Mouse (Mus musculus) colon, adult 2 months (tissue): ENCODE results near the gene Ralgps2. TPM values are rescaled to one million over a fixed set of nuclear protein-coding genes. Genes with fewer than 3 reads are reported as not detected.

Source experiments
- polyA plus RNA-seq: library from polyadenylated mRNA; depleted of rRNA; stranded (reverse); fragments of >200 nt; gene quantifications from 2 replicates; pipeline ENCODE4 v1.2.3, GENCODE M21; 2012; rRNA removed

Gene Ralgps2
- polyA plus RNA-seq: 12.8 and 12.9 TPM in 2 replicates

DNA sequence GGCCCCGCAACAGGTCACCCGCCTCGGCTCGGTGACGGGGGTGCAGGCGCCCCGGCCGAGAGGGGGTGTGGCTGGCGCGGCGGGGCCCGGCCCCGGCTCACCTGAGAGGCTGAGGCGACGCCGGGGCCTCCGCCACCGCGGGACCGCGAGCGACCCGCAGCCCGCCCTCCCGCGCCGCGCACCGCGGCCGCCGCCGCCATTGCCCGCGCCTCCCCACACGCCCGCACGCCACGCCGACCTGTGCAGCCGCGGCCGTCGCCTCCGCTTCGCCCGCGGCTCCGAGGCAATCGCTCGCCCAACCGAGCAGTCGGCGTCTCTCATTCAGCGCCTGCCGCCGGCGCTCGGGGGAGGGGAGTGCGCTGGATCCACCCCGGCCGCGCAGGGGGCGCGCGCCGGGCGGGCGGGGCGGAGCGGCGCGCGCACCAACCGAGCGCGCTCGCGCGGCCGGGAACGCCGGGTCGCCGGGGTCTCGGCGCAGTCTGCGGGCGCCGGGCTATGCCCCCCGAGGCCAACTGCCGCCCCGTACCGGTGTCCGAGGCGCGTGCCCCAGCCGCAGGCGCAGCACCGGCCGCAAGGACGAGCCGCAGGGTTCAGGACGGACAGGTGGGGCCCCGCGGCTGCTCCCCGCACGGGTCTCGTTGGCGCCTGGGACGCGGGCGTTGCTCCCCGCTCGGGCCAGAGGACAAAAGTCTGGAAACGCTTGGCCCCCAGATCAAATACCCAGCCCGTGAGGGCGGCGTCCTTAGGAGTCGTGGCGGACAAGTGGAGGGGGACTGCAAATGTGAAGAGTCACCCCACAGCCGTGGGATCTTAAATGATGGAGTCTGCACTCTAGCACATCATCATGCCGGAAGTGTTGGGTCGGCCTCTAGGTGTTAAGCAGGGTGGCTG, at the start of gene Ralgps2:
Gene Ralgps2, minus strand, starts transcription at position 376 of the 891 bp plus-strand sequence.

DNA sequence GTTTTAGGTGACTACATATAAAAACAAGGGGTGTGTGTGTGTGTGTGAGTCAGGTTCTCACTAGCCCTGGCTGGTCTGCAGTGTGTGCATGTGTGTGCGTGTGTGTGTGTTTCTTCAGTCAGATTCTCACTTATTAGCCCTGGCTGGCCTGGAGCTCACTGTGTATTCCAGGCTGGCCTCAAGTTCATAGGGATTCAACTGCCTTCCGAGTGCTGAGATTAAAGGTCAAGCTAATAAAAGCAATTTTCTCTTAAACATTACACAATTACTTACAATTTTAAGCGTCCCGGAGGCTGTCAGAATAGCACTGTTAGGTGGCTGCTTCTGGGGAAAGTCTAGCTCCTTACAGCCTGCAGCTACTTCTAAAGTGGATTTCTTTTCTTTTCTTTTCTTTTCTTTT, 101.2 kb downstream of the Ralgps2 start, which contains the start of gene Angptl1:
Gene Angptl1, plus strand, starts transcription at position 386 of the 400 bp plus-strand sequence.

Other genes starting within 250 kb of the Ralgps2 start
- gene Fam20b, start 220.5 kb downstream of the Ralgps2 start, polyA plus RNA-seq: 32.0 and 35.0 TPM in 2 replicates
- 1.0 and 1.2 TPM in 2 replicates for gene Angptl1, start 101.1 kb downstream of the Ralgps2 start, polyA plus RNA-seq
- gene Tex35, start 169.1 kb upstream of the Ralgps2 start, polyA plus RNA-seq: not detected in 2 replicates